Mouse (Mus musculus): Measurements from ENCODE around the gene Gm10134.

GRCm38 (mm10) chr2:28483861-28484260 is 22.0 kb upstream of the Gm10134 start:
- TF ChIP-seq CTCF (IDR thresholded peaks at IDR 0.05; ENCODE audit: low read depth) (no peak), EP300 (IDR thresholded peaks at IDR 0.05; ENCODE audit: low read depth) (no peak)

All from heart, postnatal 0 days (tissue).